29 mouse cellular contexts compared by ENCODE assay signal in genomic region chr7:121779409-121779808, GRCm38 (mm10). TPM values are rescaled to one million over a fixed set of nuclear protein-coding genes. Genes with fewer than 3 reads are reported as not detected.
DNase-seq lines count a peak whose midpoint lies in the region; ATAC-seq lines count a peak whose summit lies in the region.
"Had no signal": no experiment of that assay in that cellular context is flagged by ENCODE, and none has a peak within 500 bp of the region (broad histone marks: within the 10 kb centered on the region; RNA-seq: fewer than 3 reads in every experiment).

No protein-coding gene starts in this region.

- H3K9ac ChIP-seq in liver, embryonic 11.5 days (ENCODE audit: low read depth, low read length): no peak overlapping the region
- no peak overlapping the region for H3K9ac ChIP-seq in lung, embryonic 15.5 days
- H3K9ac ChIP-seq in liver, embryonic 13.5 days: no peak overlapping the region
- H3K9ac ChIP-seq: embryonic facial prominence, embryonic 13.5 days; forebrain, embryonic 12.5 days; hindbrain, embryonic 13.5 days had no signal

- DNase-seq in liver, embryonic 11.5 days (ENCODE audit: low spot score): no peak
- DNase-seq in liver: no peak
- no peak for DNase-seq in lung, postnatal 10 days
- peak; percentile 12 for DNase-seq in c-Kit-positive CD71-positive TER-119-positive erythroid progenitor cells, embryonic 14.5 days (ENCODE audit: low spot score)
- DNase-seq in liver, embryonic 13.5 days: no peak
- DNase-seq in ovary, postnatal 10 days (ENCODE audit: low spot score): no peak
- DNase-seq: adrenal gland, adult 2 months; adrenal gland, postnatal 14 days; cerebellum, adult 11-12 months; cerebellum, adult 8-10 months; cerebellum, postnatal 10 days; cerebellum, postnatal 36 days; embryo, embryonic 11 days; gastrocnemius, postnatal 10 days; gastrocnemius, postnatal 36 days; heart, postnatal 36 days had no signal

- ATAC-seq in liver, embryonic 11.5 days (replicated peaks; ENCODE audit: low FRiP score): peak; percentile 53; the same call in 1 of the 2 replicates
- ATAC-seq in lung, embryonic 15.5 days (ENCODE audit: borderline replicate concordance, extremely low read depth, low FRiP score, low TSS enrichment): no peak
- ATAC-seq in liver, embryonic 13.5 days (ENCODE audit: low read depth): peak; percentile 60; the same call in 1 of the 2 replicates
- ATAC-seq: CD4-positive, CD25-positive, alpha-beta regulatory T cell, adult 4 months; forebrain, embryonic 16.5 days; hindbrain, embryonic 16.5 days had no signal

- no peaks in the 10 kb centered on the region for H3K4me1 ChIP-seq in liver, embryonic 11.5 days (replicated peaks; ENCODE audit: control insufficient read depth, insufficient read depth, low read length)
- 0 out of 2 replicates have a peak, but pooled peaks cover 7% of the 10 kb centered on the region for H3K4me1 ChIP-seq in lung, embryonic 15.5 days
- H3K4me1 ChIP-seq in liver, embryonic 13.5 days (replicated peaks): no peaks in the 10 kb centered on the region
- H3K4me1 ChIP-seq: embryonic facial prominence, embryonic 10.5 days; forebrain, embryonic 12.5 days; hindbrain, embryonic 10.5 days; hindbrain, embryonic 13.5 days had no signal

- no peaks in the 10 kb centered on the region for H3K36me3 ChIP-seq in liver, embryonic 11.5 days (ENCODE audit: control insufficient read depth, insufficient read depth, low read length)
- H3K36me3 ChIP-seq in lung, embryonic 15.5 days: no peaks in the 10 kb centered on the region
- H3K36me3 ChIP-seq in liver, embryonic 13.5 days: no peaks in the 10 kb centered on the region
- H3K36me3 ChIP-seq: embryonic facial prominence, embryonic 10.5 days; embryonic facial prominence, embryonic 13.5 days; forebrain, embryonic 12.5 days; hindbrain, embryonic 10.5 days; hindbrain, embryonic 13.5 days had no signal

- no peak overlapping the region for H3K4me3 ChIP-seq in liver, embryonic 11.5 days (ENCODE audit: low read depth, low read length)
- no peak overlapping the region for H3K4me3 ChIP-seq in lung, embryonic 15.5 days
- no peak overlapping the region for H3K4me3 ChIP-seq in liver, embryonic 13.5 days (replicated peaks)
- H3K4me3 ChIP-seq: embryonic facial prominence, embryonic 10.5 days; embryonic facial prominence, embryonic 13.5 days; erythroblast, embryonic 14.5 days; forebrain, embryonic 12.5 days; hindbrain, embryonic 10.5 days; hindbrain, embryonic 13.5 days had no signal

- no peak overlapping the region for H3K4me2 ChIP-seq in liver, embryonic 11.5 days
- H3K4me2 ChIP-seq in lung, embryonic 15.5 days: no peak overlapping the region
- no peak overlapping the region for H3K4me2 ChIP-seq in liver, embryonic 13.5 days
- H3K4me2 ChIP-seq: embryonic facial prominence, embryonic 13.5 days; forebrain, embryonic 12.5 days; heart, embryonic 11.5 days; hindbrain, embryonic 13.5 days had no signal

- H3K27ac ChIP-seq in liver, embryonic 11.5 days (ENCODE audit: low read depth, low read length): no peak overlapping the region
- peak overlapping the region; percentile 77 for H3K27ac ChIP-seq in lung, embryonic 15.5 days
- H3K27ac ChIP-seq in liver, embryonic 13.5 days: no peak overlapping the region
- H3K27ac ChIP-seq: embryonic facial prominence, embryonic 10.5 days; embryonic facial prominence, embryonic 13.5 days; forebrain, embryonic 12.5 days; hindbrain, embryonic 10.5 days; hindbrain, embryonic 13.5 days had no signal

- H3K9me3 ChIP-seq in liver, embryonic 11.5 days (ENCODE audit: control insufficient read depth, low read length): no peaks in the 10 kb centered on the region
- H3K9me3 ChIP-seq in lung, embryonic 15.5 days: no peaks in the 10 kb centered on the region
- H3K9me3 ChIP-seq in liver, embryonic 13.5 days (replicated peaks): no peaks in the 10 kb centered on the region
- H3K9me3 ChIP-seq: embryonic facial prominence, embryonic 10.5 days; embryonic facial prominence, embryonic 13.5 days; forebrain, embryonic 12.5 days; hindbrain, embryonic 10.5 days; hindbrain, embryonic 13.5 days had no signal

- no peaks in the 10 kb centered on the region for H3K27me3 ChIP-seq in liver, embryonic 11.5 days (replicated peaks; ENCODE audit: control insufficient read depth, insufficient read depth, low read length)
- no peaks in the 10 kb centered on the region for H3K27me3 ChIP-seq in lung, embryonic 15.5 days
- no peaks in the 10 kb centered on the region for H3K27me3 ChIP-seq in liver, embryonic 13.5 days
- H3K27me3 ChIP-seq: embryonic facial prominence, embryonic 13.5 days; forebrain, embryonic 12.5 days; hindbrain, embryonic 13.5 days had no signal

RNA-seq across cellular contexts. Expression of gene Scnn1g, which starts 45.1 kb away (rescaled TPM):
- polyA plus RNA-seq in liver, embryonic 11.5 days (2014; fragmentation: Nextera tagmentation; extraction: Ambion mirVana): not detected in 2 replicates
- polyA plus RNA-seq in lung, embryonic 15.5 days (2015; fragmentation: Nextera tagmentation; extraction: Ambion mirVana): 10.6 and 11.5 TPM in 2 replicates
- polyA plus RNA-seq in liver, embryonic 13.5 days (2015; fragmentation: Nextera tagmentation; extraction: Ambion mirVana): not detected in 2 replicates
- polyA plus RNA-seq: C2C12; CD4-positive, CD25-positive, alpha-beta regulatory T cell, adult 4 months; erythroblast, embryonic 14.5 days; forebrain, embryonic 12.5 days; forebrain, embryonic 16.5 days; heart, embryonic 14.5 days; hindbrain, embryonic 13.5 days; hindbrain, embryonic 16.5 days had no signal

Comparison
In these comparisons a context has a peak if more than half of its experiments do, and no peak if none do; other contexts are left out.
1. RNA of gene Scnn1g, which starts 45.1 kb away (polyA plus RNA-seq): 10.6 to 11.5 TPM in lung, embryonic 15.5 days; not detected in liver, embryonic 11.5 days and not detected in liver, embryonic 13.5 days; every median in the first group is over 10 times any median in the second.